Mouse (Mus musculus) frontal cortex, postnatal 25 days (tissue): Measurements from ENCODE around the gene Zdhhc7.

ENCODE experiments used
- DNase-seq, 2 experiments: peaks; one replicate each; pipeline ENCODE4 v3.0.0; 2022; ENCODE audit warnings: low spot score in 2 of 2

The Zdhhc7 gene

DNA sequence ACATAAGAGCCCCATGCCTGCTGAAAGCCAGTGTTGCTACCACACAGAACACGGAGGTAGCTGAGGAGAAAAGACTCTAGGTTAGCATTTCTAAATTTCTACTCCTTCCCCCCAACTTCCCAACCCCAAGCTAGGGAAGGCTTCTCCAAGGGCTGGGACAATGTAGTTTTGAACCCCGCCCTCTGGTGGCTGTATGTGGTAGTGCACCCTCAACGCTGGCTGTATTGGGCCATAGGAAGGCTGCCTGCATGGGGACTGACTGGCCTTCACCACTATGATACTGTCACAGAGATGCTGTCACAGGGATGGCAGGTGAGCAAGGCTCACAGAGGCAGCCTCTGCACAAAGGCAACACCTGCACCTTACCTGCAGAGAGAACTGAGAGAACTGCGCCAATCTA lies 29.6 kb downstream of the Zdhhc7 start:
- peak; percentile 83 to 90 for DNase-seq

- no peak for DNase-seq
These were observed 33.2 kb downstream of the Zdhhc7 start for GRCm38 (mm10) chr8:120067936-120068668.

- DNase-seq = no peak
These were observed 35.1 kb downstream of the Zdhhc7 start for GRCm38 (mm10) chr8:120066226-120066625.

- no peak for DNase-seq
These were observed 35.7 kb downstream of the Zdhhc7 start for GRCm38 (mm10) chr8:120065611-120066010.

GRCm38 (mm10) chr8:120063326-120063725 lies 38.0 kb downstream of the Zdhhc7 start:
- DNase-seq = no peak

- no peak for DNase-seq
These were observed 38.5 kb downstream of the Zdhhc7 start for GRCm38 (mm10) chr8:120062742-120063141.

GRCm38 (mm10) chr8:120057078-120057477 lies 44.2 kb downstream of the Zdhhc7 start:
- no peak for DNase-seq

- no peak for DNase-seq
These were observed 46.4 kb downstream of the Zdhhc7 start for GRCm38 (mm10) chr8:120054833-120055232.

- DNase-seq = no peak
These were observed 49.0 kb downstream of the Zdhhc7 start for GRCm38 (mm10) chr8:120052318-120052717.

GRCm38 (mm10) chr8:120051908-120052307 lies 49.4 kb downstream of the Zdhhc7 start:
- DNase-seq = no peak

DNA sequence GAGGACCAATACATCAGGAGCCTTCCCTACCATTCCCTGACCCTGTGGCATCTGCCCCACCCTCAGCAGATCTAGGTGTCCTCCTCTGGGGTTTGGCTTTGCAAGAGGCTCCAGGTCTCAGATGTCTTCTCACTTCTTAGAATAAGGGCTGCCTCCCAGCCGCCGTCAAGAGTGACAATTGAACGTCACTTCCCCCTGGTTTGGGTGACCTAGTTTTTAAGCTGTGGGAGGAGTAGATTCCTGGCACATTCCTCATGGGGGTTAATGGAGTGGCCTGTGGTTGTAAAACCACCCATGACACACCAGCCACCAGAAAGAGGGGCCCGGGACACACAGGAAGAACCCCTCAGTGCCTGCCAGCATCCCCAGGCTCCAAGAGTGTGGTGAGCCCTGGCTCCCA lies 50.3 kb downstream of the Zdhhc7 start:
- no peak for DNase-seq

- no peak for DNase-seq
These were observed 50.9 kb downstream of the Zdhhc7 start for GRCm38 (mm10) chr8:120050376-120050775.

- DNase-seq = no peak
These were observed 51.3 kb downstream of the Zdhhc7 start for GRCm38 (mm10) chr8:120049949-120050348.

DNA sequence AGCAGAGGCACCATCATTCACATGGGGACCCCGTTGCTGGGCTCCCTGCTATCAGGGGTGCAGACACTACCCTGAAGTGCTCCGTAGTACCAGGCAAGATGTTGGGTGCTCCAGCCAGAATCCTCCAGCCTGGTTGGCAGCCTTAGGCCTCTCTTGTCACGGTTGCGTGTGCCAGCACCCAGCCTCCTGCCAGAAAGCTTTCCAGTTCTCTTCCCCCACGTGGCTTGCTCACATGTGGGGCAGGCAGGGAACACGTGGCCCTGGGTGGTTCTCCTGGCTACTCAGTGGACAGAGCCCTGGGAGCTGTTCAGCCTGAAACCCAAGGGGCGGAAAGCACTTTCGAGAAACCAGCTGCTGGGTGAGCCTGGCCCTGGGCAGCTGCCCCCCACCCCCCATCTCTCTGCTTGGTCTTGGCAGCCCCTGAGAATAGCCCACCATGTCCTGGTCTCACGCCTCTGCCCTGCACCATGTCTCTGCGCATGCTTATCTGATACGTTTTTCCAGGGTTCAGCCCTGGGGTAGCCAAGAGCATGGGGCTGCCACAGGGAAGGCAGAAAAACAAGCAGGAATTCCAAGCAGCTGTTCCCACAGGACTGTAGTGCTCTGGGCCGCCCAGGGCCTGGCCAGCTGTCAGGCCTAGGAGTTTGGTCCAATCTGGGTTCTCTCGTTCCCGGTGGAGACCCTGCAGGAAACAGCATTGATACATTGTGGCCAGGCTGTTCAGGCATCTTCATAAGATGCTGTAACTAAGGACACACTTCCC lies 54.8 kb downstream of the Zdhhc7 start:
- peak; percentile 56 to 66 for DNase-seq

- DNase-seq = no peak
These were observed 55.8 kb downstream of the Zdhhc7 start for GRCm38 (mm10) chr8:120045471-120045870.

DNA sequence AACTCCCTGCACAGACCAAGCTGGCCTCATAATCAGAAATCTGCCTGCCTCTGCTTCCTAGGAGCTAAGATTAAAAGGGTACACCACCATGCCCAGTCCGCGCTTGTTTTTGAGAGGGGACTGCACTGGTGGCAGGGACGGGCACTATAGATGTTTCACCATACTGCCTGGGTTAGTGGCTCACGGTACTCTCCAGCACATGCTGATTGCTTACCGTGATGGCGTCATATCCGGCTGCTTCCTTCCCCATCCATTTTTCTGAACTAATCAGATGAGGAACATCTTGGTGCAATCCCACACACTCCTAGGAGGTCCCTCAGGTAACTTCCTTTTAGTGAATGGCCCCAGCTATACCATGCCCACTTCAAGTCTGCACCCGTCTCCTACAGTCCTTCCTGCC lies 56.4 kb downstream of the Zdhhc7 start:
- no peak for DNase-seq

- DNase-seq = no peak
These were observed 58.6 kb downstream of the Zdhhc7 start for GRCm38 (mm10) chr8:120042542-120043312.

GRCm38 (mm10) chr8:120040861-120041260 lies 60.4 kb downstream of the Zdhhc7 start:
- DNase-seq = no peak

GRCm38 (mm10) chr8:120039313-120039919 lies 61.9 kb downstream of the Zdhhc7 start:
- no peak for DNase-seq

DNA sequence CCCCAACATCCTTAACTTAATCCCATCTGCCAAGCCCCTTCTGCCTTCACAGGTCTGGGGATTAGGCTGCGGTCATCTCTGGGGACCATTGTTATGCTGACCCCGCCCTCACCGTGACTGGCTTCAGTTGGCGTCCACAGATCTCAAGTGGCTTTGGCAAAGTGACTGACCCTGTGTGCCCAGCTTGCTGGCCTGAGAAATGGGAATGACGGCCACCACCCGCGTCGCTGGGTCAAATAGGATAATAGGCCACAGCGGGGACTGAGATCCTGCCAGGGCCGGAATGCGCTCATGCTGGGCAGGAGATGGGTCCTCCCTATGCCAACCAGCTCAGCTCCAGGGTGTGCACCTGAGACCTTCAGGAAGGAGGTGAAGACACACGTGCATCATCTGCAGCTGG lies 62.5 kb downstream of the Zdhhc7 start:
- DNase-seq = no peak

DNA sequence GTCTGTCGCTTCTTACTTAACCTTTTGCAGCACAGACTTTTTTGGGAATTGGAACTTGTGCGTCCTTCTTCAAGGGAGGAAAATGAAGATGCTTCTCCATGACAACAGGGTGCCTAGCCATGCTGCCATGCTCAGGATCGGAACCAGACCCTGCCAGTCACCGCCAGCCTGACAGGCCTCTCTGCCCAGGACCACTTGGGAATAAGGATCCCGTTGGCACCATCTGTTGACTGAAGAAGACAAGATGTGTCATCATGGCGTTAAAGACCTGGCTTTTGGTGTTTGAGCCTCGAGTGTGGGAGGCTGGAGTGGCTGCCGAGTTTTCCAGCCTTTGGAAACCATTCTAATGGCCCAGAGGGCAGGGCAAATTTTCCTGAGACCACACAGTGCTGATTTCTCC lies 63.7 kb downstream of the Zdhhc7 start:
- DNase-seq = no peak

DNA sequence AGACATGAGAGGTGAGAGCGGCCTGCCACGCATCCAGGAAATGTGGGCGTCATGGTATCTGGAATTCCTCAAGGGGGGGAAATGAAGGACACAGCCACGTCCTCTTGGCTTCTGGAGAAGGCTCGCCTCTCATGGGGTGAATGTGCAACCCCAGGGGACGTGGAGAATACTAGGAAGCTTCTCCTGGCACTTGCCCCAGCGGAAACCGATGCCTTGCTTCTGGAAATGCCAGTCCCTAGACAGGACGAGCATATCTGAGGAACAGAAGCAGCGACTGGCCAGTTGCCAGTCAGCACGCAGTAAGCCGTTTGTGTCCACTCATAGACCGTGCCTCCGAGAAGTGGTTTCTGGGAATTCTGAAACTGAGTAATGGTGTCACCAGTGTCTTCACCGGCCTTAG lies 64.1 kb downstream of the Zdhhc7 start:
- DNase-seq = no peak
